Mouse (Mus musculus): Measurements from ENCODE around the gene Slc9a9. TPM values are rescaled to one million over a fixed set of nuclear protein-coding genes. Genes with fewer than 3 reads are reported as not detected.

Gene Slc9a9
- polyA plus RNA-seq, 1 experiment, result 4.0 TPM

DNA sequence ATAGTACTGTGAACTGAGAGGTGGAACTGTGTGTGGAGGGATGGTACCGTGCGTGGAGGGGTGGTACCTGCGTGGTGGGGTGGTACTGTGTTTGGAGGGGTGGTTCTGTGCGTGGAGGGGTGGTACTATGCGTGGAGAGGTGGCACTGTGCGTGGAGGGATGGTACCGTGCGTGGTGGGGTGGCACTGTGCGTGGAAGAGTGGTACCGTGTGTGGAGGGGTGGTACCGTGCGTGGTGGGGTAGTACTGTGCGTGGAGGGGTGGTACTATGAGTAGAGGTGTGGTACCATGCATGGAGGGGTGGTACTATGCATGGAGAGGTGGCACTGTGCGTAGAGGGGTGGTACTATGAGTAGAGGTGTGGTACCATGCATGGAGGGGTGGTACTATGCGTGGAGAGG is 167.7 kb downstream of the Slc9a9 start:
- Histone ChIP-seq H3K4me3 (replicated peaks; ENCODE audit: extremely low read depth, low read depth, low read length) (no peak overlapping the region), H3K4me1 (ENCODE audit: control insufficient read depth, insufficient read depth, low read length) (no peaks in the 10 kb centered on the region)
- WGBS, result 92% methylated on average over 15 of the region's 15 CpGs
- no peak for DNase-seq
- TF ChIP-seq POLR2A (IDR thresholded peaks at IDR 0.05; ENCODE audit: borderline replicate concordance, extremely low read depth, low read depth, low read length) (no peak), CTCF (IDR thresholded peaks at IDR 0.05; ENCODE audit: insufficient read depth, low read length) (no peak)

DNA sequence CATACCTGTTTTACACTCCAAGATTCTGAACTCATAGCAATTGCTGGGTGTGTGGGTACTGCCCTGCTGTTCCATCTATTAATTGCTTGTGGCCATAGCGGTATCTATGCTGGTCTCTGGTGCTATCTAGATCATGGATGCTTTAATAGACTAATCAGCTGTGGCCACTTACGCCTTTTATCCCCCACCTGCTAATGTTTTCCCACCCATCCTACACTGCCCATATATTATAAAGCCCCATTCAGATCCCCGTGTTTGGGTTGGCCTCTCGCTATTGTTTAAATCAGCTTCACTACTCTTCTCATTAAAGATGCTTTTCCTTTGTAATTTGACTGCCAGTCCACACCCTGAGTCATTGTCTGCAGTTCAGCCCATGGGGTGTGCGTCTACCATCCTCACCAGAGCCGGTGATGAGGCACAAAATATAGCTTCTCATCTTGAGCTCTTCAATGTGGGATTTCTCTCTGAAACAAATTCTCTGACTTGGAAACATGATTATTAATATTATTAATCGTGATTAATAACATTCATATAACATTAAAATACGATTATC is 168.8 kb downstream of the Slc9a9 start:
- TF ChIP-seq POLR2A (IDR thresholded peaks at IDR 0.05; ENCODE audit: borderline replicate concordance, extremely low read depth, low read depth, low read length) (no peak), CTCF (IDR thresholded peaks at IDR 0.05; ENCODE audit: insufficient read depth, low read length) (no peak)
- H3K4me3 ChIP-seq (replicated peaks; ENCODE audit: extremely low read depth, low read depth, low read length), result no peak overlapping the region
- 86% methylated on average over 8 of the region's 8 CpGs for WGBS
- no peak for DNase-seq
- no peaks in the 10 kb centered on the region for H3K4me1 ChIP-seq (ENCODE audit: control insufficient read depth, insufficient read depth, low read length)

DNA sequence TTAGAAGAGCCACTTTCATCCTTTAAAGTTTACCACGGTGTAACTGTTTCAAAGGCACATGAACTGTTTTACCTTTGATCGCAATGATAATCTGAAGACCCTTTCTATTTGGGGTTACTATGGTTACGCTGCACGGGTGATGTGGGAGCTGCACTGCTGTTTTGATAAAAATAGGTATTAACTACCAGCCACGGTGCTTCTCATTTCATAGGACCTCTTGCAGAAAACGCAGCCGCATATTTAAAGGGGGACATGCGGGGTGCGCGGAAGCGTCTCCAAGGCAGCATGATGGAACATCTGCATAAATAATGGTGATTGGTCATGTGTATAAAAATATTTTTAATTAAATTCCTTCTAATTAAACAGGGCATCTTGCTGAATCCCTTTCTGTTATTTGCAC is 169.5 kb downstream of the Slc9a9 start:
- DNase-seq, result no peak
- Histone ChIP-seq H3K4me1 (ENCODE audit: control insufficient read depth, insufficient read depth, low read length) (no peaks in the 10 kb centered on the region), H3K4me3 (replicated peaks; ENCODE audit: extremely low read depth, low read depth, low read length) (no peak overlapping the region)
- no peak for TF ChIP-seq CTCF (IDR thresholded peaks at IDR 0.05; ENCODE audit: insufficient read depth, low read length)
- TF ChIP-seq POLR2A (IDR thresholded peaks at IDR 0.05; ENCODE audit: borderline replicate concordance, extremely low read depth, low read depth, low read length), result no peak
- 83% methylated on average over 11 of the region's 11 CpGs for WGBS

DNA sequence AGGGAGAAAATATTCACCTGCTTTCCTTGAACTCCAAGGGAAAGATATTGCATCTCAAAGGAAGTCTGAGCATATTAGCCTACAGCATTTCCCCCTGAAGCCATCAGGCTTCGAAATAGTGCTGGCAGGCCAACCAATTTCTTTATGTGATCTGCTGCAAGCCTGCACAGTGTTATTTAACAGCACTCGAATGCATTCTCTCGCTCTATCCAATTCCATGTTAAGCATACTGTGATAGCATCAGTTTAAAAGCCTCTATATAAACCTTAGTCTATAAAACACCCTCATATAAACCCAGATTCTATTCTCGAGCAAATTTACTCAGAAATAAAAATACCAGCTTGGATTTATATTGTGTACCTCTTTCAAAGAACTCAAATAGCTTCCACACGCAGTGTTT is 170.7 kb downstream of the Slc9a9 start:
- no peak overlapping the region for H3K4me3 ChIP-seq (replicated peaks; ENCODE audit: extremely low read depth, low read depth, low read length)
- WGBS, result 78% methylated on average over 5 of the region's 5 CpGs
- TF ChIP-seq POLR2A (IDR thresholded peaks at IDR 0.05; ENCODE audit: borderline replicate concordance, extremely low read depth, low read depth, low read length) (no peak), CTCF (IDR thresholded peaks at IDR 0.05; ENCODE audit: insufficient read depth, low read length) (no peak)
- no peak for DNase-seq
- H3K4me1 ChIP-seq (ENCODE audit: control insufficient read depth, insufficient read depth, low read length), result no peaks in the 10 kb centered on the region

DNA sequence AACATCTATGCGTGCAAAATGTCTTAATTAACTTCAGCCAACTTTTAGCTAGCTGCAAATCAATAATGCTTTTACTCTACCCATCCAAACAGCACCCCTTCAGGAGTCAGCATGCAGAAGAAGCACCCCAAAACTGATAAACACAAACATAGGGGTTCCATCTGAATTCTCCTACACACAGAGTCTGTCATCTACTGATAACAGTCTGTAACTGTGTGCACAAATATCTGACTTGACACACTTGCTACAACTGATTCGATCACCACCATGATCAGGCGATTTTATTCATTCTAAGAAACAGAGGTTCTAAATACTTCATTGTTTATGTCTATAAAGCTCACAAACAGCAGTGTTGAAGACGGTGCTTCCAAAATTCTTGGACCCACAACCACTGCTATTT is 171.3 kb downstream of the Slc9a9 start:
- TF ChIP-seq CTCF (IDR thresholded peaks at IDR 0.05; ENCODE audit: insufficient read depth, low read length) (no peak), POLR2A (IDR thresholded peaks at IDR 0.05; ENCODE audit: borderline replicate concordance, extremely low read depth, low read depth, low read length) (no peak)
- no peaks in the 10 kb centered on the region for H3K4me1 ChIP-seq (ENCODE audit: control insufficient read depth, insufficient read depth, low read length)
- WGBS, result 83% methylated on average over 4 of the region's 4 CpGs
- DNase-seq, result no peak
- no peak overlapping the region for H3K4me3 ChIP-seq (replicated peaks; ENCODE audit: extremely low read depth, low read depth, low read length)

DNA sequence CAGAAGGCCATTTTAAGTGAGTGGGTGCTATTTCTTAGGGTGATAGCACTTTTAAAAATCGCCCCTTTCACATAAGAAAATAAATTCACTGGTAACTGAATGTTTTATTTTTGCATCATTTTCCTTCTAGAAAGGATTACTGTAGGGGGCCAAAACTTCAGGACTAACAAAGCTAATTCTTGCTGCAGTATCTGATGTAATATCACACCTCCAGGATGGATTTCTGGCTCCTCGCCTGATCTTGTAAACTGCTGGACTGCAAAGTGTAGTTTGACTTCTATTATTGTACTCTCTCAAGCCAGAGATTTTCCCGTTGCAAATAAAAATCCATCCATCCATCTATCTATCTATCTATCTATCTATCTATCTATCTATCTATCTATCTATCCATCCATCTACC is 174.5 kb downstream of the Slc9a9 start:
- Histone ChIP-seq H3K4me1 (ENCODE audit: control insufficient read depth, insufficient read depth, low read length) (no peaks in the 10 kb centered on the region), H3K4me3 (replicated peaks; ENCODE audit: extremely low read depth, low read depth, low read length) (no peak overlapping the region)
- 61% methylated on average over 3 of the region's 3 CpGs for WGBS
- DNase-seq, result no peak
- TF ChIP-seq CTCF (IDR thresholded peaks at IDR 0.05; ENCODE audit: insufficient read depth, low read length), result no peak
- TF ChIP-seq POLR2A (IDR thresholded peaks at IDR 0.05; ENCODE audit: borderline replicate concordance, extremely low read depth, low read depth, low read length), result no peak

DNA sequence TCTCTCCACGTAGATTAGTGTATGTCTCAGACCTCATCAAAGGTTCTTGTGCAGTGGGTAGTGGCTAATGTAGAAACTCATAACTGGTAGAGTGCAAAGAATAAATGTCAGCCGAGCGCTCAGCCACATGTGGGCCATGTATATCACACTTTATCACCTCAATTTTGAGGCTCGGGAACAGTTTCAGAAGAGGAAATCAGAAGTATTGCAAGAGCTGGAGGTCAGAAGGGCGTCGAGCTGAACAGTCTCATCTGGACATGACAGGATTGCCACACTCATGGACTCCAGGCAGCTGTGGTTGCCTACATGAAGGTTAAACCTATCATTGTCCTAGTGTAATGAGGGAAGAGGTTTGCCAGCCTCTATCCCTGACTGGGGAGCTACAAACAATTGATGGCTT is 177.9 kb downstream of the Slc9a9 start:
- H3K4me3 ChIP-seq (replicated peaks; ENCODE audit: extremely low read depth, low read depth, low read length), result no peak overlapping the region
- no peaks in the 10 kb centered on the region for H3K4me1 ChIP-seq (ENCODE audit: control insufficient read depth, insufficient read depth, low read length)
- no peak for TF ChIP-seq POLR2A (IDR thresholded peaks at IDR 0.05; ENCODE audit: borderline replicate concordance, extremely low read depth, low read depth, low read length)
- no peak for TF ChIP-seq CTCF (IDR thresholded peaks at IDR 0.05; ENCODE audit: insufficient read depth, low read length)
- DNase-seq, result peak; percentile 10
- WGBS, result 80% methylated on average over 6 of the region's 6 CpGs

DNA sequence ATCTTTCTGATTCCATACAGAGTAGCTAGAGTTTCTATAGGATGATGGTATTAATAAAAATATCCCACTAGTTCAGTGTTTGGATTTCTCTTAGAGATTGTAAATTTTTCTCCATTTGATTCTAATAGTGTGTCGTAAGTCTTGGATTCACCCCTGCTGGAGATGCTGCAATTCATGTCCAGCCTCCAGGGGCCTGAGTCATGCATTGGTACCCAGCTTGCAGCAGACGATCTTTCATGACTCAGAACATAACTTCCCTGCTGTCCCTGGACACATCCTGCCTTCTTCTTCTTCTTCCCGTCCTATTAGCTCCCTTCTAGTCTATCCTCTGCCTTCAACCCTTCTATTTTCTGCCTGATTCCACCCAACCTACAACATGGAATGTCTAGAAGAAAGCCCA is 181.8 kb downstream of the Slc9a9 start:
- Histone ChIP-seq H3K4me1 (ENCODE audit: control insufficient read depth, insufficient read depth, low read length) (no peaks in the 10 kb centered on the region), H3K4me3 (replicated peaks; ENCODE audit: extremely low read depth, low read depth, low read length) (no peak overlapping the region)
- no peak for DNase-seq
- 56% methylated on average over 3 of the region's 3 CpGs for WGBS
- TF ChIP-seq CTCF (IDR thresholded peaks at IDR 0.05; ENCODE audit: insufficient read depth, low read length) (no peak), POLR2A (IDR thresholded peaks at IDR 0.05; ENCODE audit: borderline replicate concordance, extremely low read depth, low read depth, low read length) (no peak)

DNA sequence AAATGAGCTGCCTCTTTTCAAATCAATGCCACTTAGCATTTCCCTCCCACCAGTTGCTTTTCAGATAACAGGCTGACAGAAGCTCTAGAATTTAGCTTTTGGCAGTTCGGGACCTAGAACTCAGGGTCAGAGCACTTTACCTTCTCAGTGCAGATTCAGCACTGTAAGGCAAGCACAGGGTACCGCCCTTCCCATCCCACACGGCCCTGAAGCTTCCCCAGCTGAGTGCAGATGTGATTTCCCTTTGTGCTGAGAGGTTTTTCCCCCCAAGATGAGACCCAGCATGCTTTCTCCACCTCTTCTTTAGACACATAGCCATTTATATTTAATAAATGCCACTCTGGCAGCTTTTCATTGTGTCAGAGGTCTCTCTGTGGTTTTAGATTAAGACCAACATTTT is 186.4 kb downstream of the Slc9a9 start:
- TF ChIP-seq POLR2A (IDR thresholded peaks at IDR 0.05; ENCODE audit: borderline replicate concordance, extremely low read depth, low read depth, low read length) (no peak), CTCF (IDR thresholded peaks at IDR 0.05; ENCODE audit: insufficient read depth, low read length) (no peak)
- H3K4me1 ChIP-seq (ENCODE audit: control insufficient read depth, insufficient read depth, low read length), result no peaks in the 10 kb centered on the region
- H3K4me3 ChIP-seq (replicated peaks; ENCODE audit: extremely low read depth, low read depth, low read length), result no peak overlapping the region
- no peak for DNase-seq
- WGBS, result 60% methylated on average over 3 of the region's 3 CpGs

DNA sequence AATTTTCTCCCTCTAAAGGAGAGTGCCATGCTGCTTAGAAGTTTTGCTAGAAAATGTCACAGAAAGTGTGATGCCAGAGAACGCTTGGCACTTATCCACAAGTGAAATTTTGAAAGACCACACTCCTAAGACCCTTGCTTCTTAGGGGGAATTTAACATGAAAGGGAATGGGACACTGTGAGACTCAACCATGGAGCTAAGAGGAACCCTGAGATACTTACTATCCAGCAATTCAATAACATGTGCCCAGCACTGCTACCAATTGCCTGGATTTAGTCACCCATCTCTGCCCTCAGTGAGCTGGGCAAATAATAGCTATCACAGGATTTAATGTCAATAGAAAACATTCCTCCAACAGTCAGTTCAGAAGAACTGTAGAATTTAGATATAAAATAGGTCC is 198.8 kb downstream of the Slc9a9 start:
- WGBS, result 60% methylated on average over 1 of the region's 1 CpGs
- no peak for TF ChIP-seq POLR2A (IDR thresholded peaks at IDR 0.05; ENCODE audit: borderline replicate concordance, extremely low read depth, low read depth, low read length)
- no peak for TF ChIP-seq CTCF (IDR thresholded peaks at IDR 0.05; ENCODE audit: insufficient read depth, low read length)
- no peak for DNase-seq

More for the DNA sequence above, 198.8 kb downstream of the Slc9a9 start:
- Histone ChIP-seq H3K4me3 (replicated peaks; ENCODE audit: extremely low read depth, low read depth, low read length) (no peak overlapping the region), H3K4me1 (ENCODE audit: control insufficient read depth, insufficient read depth, low read length) (no peaks in the 10 kb centered on the region)
